Mouse (Mus musculus): ENCODE data around the gene Slc39a13. TPM values are rescaled to one million over a fixed set of nuclear protein-coding genes. Genes with fewer than 3 reads are reported as not detected.
"Not testable (repeated sequence)": the region's sequence is repeated elsewhere in the genome, so short reads cannot be mapped to it uniquely, and the experiment has no call there.

The Slc39a13 gene
- polyA plus RNA-seq, 1 experiment from 2014 or later, result 44.6 TPM

GRCm38 (mm10) chr2:91041786-91042185 lies 28.4 kb downstream of the Slc39a13 start:
- Histone ChIP-seq H3K4me3 (ENCODE audit: low read length) (no peak overlapping the region), H3K27ac (ENCODE audit: low read length) (no peak overlapping the region), H3K4me1 (ENCODE audit: insufficient read depth, low read length) (peaks cover 4% of the 10 kb centered on the region; the same call in 1 of the 2 replicates), H3K9me3 (ENCODE audit: low read length) (no peaks in the 10 kb centered on the region), H3K36me3 (ENCODE audit: insufficient read depth, low read length) (no peaks in the 10 kb centered on the region), H3K9ac (replicated peaks; ENCODE audit: low read length) (no peak overlapping the region), H3K27me3 (ENCODE audit: insufficient read depth, low read length) (no peaks in the 10 kb centered on the region), H3K4me2 (replicated peaks; ENCODE audit: low read depth, low read length) (no peak overlapping the region)
- WGBS, result 79% methylated on average over 8 of the region's 8 CpGs
- ATAC-seq (ENCODE audit: low FRiP score, low TSS enrichment), result no peak

GRCm38 (mm10) chr2:91035385-91035784 lies 34.8 kb downstream of the Slc39a13 start, which contains the start of gene Rapsn:
Rapsn (plus strand) TSS chr2:91035620.
- H3K27ac ChIP-seq (ENCODE audit: low read length), result no peak within 1 kb of the TSS
- no peaks in the 10 kb centered on the region for H3K36me3 ChIP-seq (ENCODE audit: insufficient read depth, low read length)
- H3K4me1 ChIP-seq (ENCODE audit: insufficient read depth, low read length), result no peaks in the 10 kb centered on the region
- no peak within 1 kb of the TSS for H3K4me2 ChIP-seq (replicated peaks; ENCODE audit: low read depth, low read length)
- no peak within 1 kb of the TSS; the same call in 1 of the 2 replicates for H3K9ac ChIP-seq (replicated peaks; ENCODE audit: low read length)
- WGBS, result 62% methylated on average over 9 of the region's 9 CpGs
- H3K9me3 ChIP-seq (ENCODE audit: low read length), result no peaks in the 10 kb centered on the region
- no peaks in the 10 kb centered on the region for H3K27me3 ChIP-seq (ENCODE audit: insufficient read depth, low read length)
- H3K4me3 ChIP-seq (ENCODE audit: low read length), result no peak within 1 kb of the TSS
- 0 out of 2 replicates have a peak, but pooled peaks have one; percentile 16 for ATAC-seq (ENCODE audit: low FRiP score, low TSS enrichment)

GRCm38 (mm10) chr2:91033000-91033399 lies 37.2 kb downstream of the Slc39a13 start:
- no peak overlapping the region for H3K9ac ChIP-seq (replicated peaks; ENCODE audit: low read length)
- no peaks in the 10 kb centered on the region for H3K36me3 ChIP-seq (ENCODE audit: insufficient read depth, low read length)
- no peak overlapping the region for H3K4me3 ChIP-seq (ENCODE audit: low read length)
- H3K4me1 ChIP-seq (ENCODE audit: insufficient read depth, low read length), result no peaks in the 10 kb centered on the region
- ATAC-seq (ENCODE audit: low FRiP score, low TSS enrichment), result no peak
- H3K9me3 ChIP-seq (ENCODE audit: low read length), result no peaks in the 10 kb centered on the region
- no peaks in the 10 kb centered on the region for H3K27me3 ChIP-seq (ENCODE audit: insufficient read depth, low read length)
- WGBS, result 24% methylated on average over 3 of the region's 3 CpGs
- H3K4me2 ChIP-seq (replicated peaks; ENCODE audit: low read depth, low read length), result no peak overlapping the region
- H3K27ac ChIP-seq (ENCODE audit: low read length), result no peak overlapping the region

GRCm38 (mm10) chr2:91031216-91031615 lies 39.0 kb downstream of the Slc39a13 start:
- Histone ChIP-seq H3K27me3 (ENCODE audit: insufficient read depth, low read length) (no peaks in the 10 kb centered on the region), H3K4me3 (ENCODE audit: low read length) (no peak overlapping the region), H3K4me1 (ENCODE audit: insufficient read depth, low read length) (no peaks in the 10 kb centered on the region), H3K9ac (replicated peaks; ENCODE audit: low read length) (no peak overlapping the region), H3K9me3 (ENCODE audit: low read length) (no peaks in the 10 kb centered on the region), H3K27ac (ENCODE audit: low read length) (no peak overlapping the region), H3K36me3 (ENCODE audit: insufficient read depth, low read length) (no peaks in the 10 kb centered on the region), H3K4me2 (replicated peaks; ENCODE audit: low read depth, low read length) (no peak overlapping the region)
- no peak for ATAC-seq (ENCODE audit: low FRiP score, low TSS enrichment)
- 82% methylated on average over 4 of the region's 4 CpGs for WGBS

- H3K36me3 ChIP-seq (ENCODE audit: insufficient read depth, low read length), result no peaks in the 10 kb centered on the region
- H3K9me3 ChIP-seq (ENCODE audit: low read length), result no peaks in the 10 kb centered on the region
- no peaks in the 10 kb centered on the region for H3K4me1 ChIP-seq (ENCODE audit: insufficient read depth, low read length)
- WGBS, result 87% methylated on average over 9 of the region's 9 CpGs
- no peak for ATAC-seq (ENCODE audit: low FRiP score, low TSS enrichment)
- no peak overlapping the region for H3K4me2 ChIP-seq (replicated peaks; ENCODE audit: low read depth, low read length)
- no peak overlapping the region for H3K4me3 ChIP-seq (ENCODE audit: low read length)
- no peaks in the 10 kb centered on the region for H3K27me3 ChIP-seq (ENCODE audit: insufficient read depth, low read length)
- H3K9ac ChIP-seq (replicated peaks; ENCODE audit: low read length), result no peak overlapping the region
- H3K27ac ChIP-seq (ENCODE audit: low read length), result no peak overlapping the region
Measured at GRCm38 (mm10) chr2:91027391-91028214, 42.6 kb downstream of the Slc39a13 start.

GRCm38 (mm10) chr2:91026491-91026890 lies 43.7 kb downstream of the Slc39a13 start:
- Histone ChIP-seq H3K4me3 (ENCODE audit: low read length) (no peak overlapping the region), H3K4me1 (ENCODE audit: insufficient read depth, low read length) (no peaks in the 10 kb centered on the region), H3K9ac (replicated peaks; ENCODE audit: low read length) (no peak overlapping the region), H3K27ac (ENCODE audit: low read length) (no peak overlapping the region), H3K4me2 (replicated peaks; ENCODE audit: low read depth, low read length) (no peak overlapping the region), H3K27me3 (ENCODE audit: insufficient read depth, low read length) (no peaks in the 10 kb centered on the region), H3K36me3 (ENCODE audit: insufficient read depth, low read length) (no peaks in the 10 kb centered on the region), H3K9me3 (ENCODE audit: low read length) (no peaks in the 10 kb centered on the region)
- 91% methylated on average over 1 of the region's 1 CpGs for WGBS
- no peak for ATAC-seq (ENCODE audit: low FRiP score, low TSS enrichment)

- Histone ChIP-seq H3K4me2 (replicated peaks; ENCODE audit: low read depth, low read length) (no peak overlapping the region), H3K9me3 (ENCODE audit: low read length) (no peaks in the 10 kb centered on the region), H3K36me3 (ENCODE audit: insufficient read depth, low read length) (0 out of 2 replicates have a peak, but pooled peaks cover 5% of the 10 kb centered on the region), H3K27me3 (ENCODE audit: insufficient read depth, low read length) (no peaks in the 10 kb centered on the region), H3K9ac (replicated peaks; ENCODE audit: low read length) (no peak overlapping the region), H3K4me1 (ENCODE audit: insufficient read depth, low read length) (no peaks in the 10 kb centered on the region), H3K4me3 (ENCODE audit: low read length) (no peak overlapping the region), H3K27ac (ENCODE audit: low read length) (no peak overlapping the region)
- 87% methylated on average over 1 of the region's 1 CpGs for WGBS
- ATAC-seq (ENCODE audit: low FRiP score, low TSS enrichment), result no peak
Measured at GRCm38 (mm10) chr2:91025081-91025516, 45.1 kb downstream of the Slc39a13 start.

GRCm38 (mm10) chr2:91023956-91024355 lies 46.3 kb downstream of the Slc39a13 start:
- H3K9me3 ChIP-seq (ENCODE audit: low read length), result no peaks in the 10 kb centered on the region
- no peak overlapping the region for H3K9ac ChIP-seq (replicated peaks; ENCODE audit: low read length)
- H3K4me3 ChIP-seq (ENCODE audit: low read length), result no peak overlapping the region
- H3K36me3 ChIP-seq (ENCODE audit: insufficient read depth, low read length), result 0 out of 2 replicates have a peak, but pooled peaks cover 7% of the 10 kb centered on the region
- no peak for ATAC-seq (ENCODE audit: low FRiP score, low TSS enrichment)
- H3K4me1 ChIP-seq (ENCODE audit: insufficient read depth, low read length), result no peaks in the 10 kb centered on the region
- 88% methylated on average over 1 of the region's 1 CpGs for WGBS
- H3K27ac ChIP-seq (ENCODE audit: low read length), result no peak overlapping the region
- no peaks in the 10 kb centered on the region for H3K27me3 ChIP-seq (ENCODE audit: insufficient read depth, low read length)
- H3K4me2 ChIP-seq (replicated peaks; ENCODE audit: low read depth, low read length), result no peak overlapping the region

- no peak overlapping the region for H3K4me3 ChIP-seq (ENCODE audit: low read length)
- H3K9me3 ChIP-seq (ENCODE audit: low read length), result no peaks in the 10 kb centered on the region
- H3K4me1 ChIP-seq (ENCODE audit: insufficient read depth, low read length), result no peaks in the 10 kb centered on the region
- WGBS, result 46% methylated on average over 2 of the region's 2 CpGs
- no peak overlapping the region for H3K27ac ChIP-seq (ENCODE audit: low read length)
- H3K9ac ChIP-seq (replicated peaks; ENCODE audit: low read length), result no peak overlapping the region
- H3K27me3 ChIP-seq (ENCODE audit: insufficient read depth, low read length), result no peaks in the 10 kb centered on the region
- 0 out of 2 replicates have a peak, but pooled peaks cover 12% of the 10 kb centered on the region for H3K36me3 ChIP-seq (ENCODE audit: insufficient read depth, low read length)
- ATAC-seq (ENCODE audit: low FRiP score, low TSS enrichment), result no peak
- no peak overlapping the region for H3K4me2 ChIP-seq (replicated peaks; ENCODE audit: low read depth, low read length)
Measured at GRCm38 (mm10) chr2:91023131-91023530, 47.1 kb downstream of the Slc39a13 start.

GRCm38 (mm10) chr2:91022266-91022665 lies 48.0 kb downstream of the Slc39a13 start:
- H3K27ac ChIP-seq (ENCODE audit: low read length); H3K9ac ChIP-seq (replicated peaks; ENCODE audit: low read length); H3K4me1 ChIP-seq (ENCODE audit: insufficient read depth, low read length); H3K9me3 ChIP-seq (ENCODE audit: low read length); H3K27me3 ChIP-seq (ENCODE audit: insufficient read depth, low read length); ATAC-seq (ENCODE audit: low FRiP score, low TSS enrichment); H3K4me2 ChIP-seq (replicated peaks; ENCODE audit: low read depth, low read length); H3K4me3 ChIP-seq (ENCODE audit: low read length): not testable (repeated sequence)
- 96% methylated on average over 7 of the region's 7 CpGs for WGBS
- H3K36me3 ChIP-seq (ENCODE audit: insufficient read depth, low read length), result 0 out of 2 replicates have a peak, but pooled peaks cover 14% of the 10 kb centered on the region

Data from kidney, embryonic 16.5 days (tissue).